Mouse (Mus musculus) kidney, postnatal 14 days (tissue): ENCODE results near the gene Auh.

ENCODE experiments used
- DNase-seq: peaks from one replicate; pipeline ENCODE4 v3.0.0; 2022; ENCODE audit warnings: mixed read lengths

Gene Auh

GRCm38 (mm10) chr13:52792242-52792844 lies 137.1 kb downstream of the Auh start:
- DNase-seq: no peak

GRCm38 (mm10) chr13:52790894-52791293 lies 138.6 kb downstream of the Auh start:
- no peak for DNase-seq
